ENCODE assay signal across 20 mouse cellular contexts in genomic region chr6:92842000-92842399, GRCm38 (mm10). TPM values are rescaled to one million over a fixed set of nuclear protein-coding genes. Genes with fewer than 3 reads are reported as not detected.
"Had no signal": no experiment of that assay in that cellular context is flagged by ENCODE, and none has a peak within 500 bp of the region (broad histone marks: within the 10 kb centered on the region; RNA-seq: fewer than 3 reads in every experiment).

No protein-coding gene starts in this region.

- H3K9ac ChIP-seq: limb, embryonic 15.5 days; liver, embryonic 13.5 days; liver, postnatal 0 days; lung, embryonic 15.5 days; midbrain, embryonic 13.5 days; neural tube, embryonic 15.5 days had no signal

- H3K4me1 ChIP-seq: liver, embryonic 13.5 days; megakaryocyte, embryonic 14.5 days; midbrain, embryonic 13.5 days; neural tube, embryonic 15.5 days had no signal

- H3K27ac ChIP-seq: liver, embryonic 13.5 days; lung, embryonic 15.5 days; macrophage; midbrain, embryonic 13.5 days; neural tube, embryonic 15.5 days had no signal

- H3K27me3 ChIP-seq: limb, embryonic 15.5 days; liver, embryonic 13.5 days; lung, embryonic 15.5 days; megakaryocyte, embryonic 14.5 days; midbrain, embryonic 13.5 days; neural tube, embryonic 15.5 days had no signal

- H3K4me3 ChIP-seq: limb, embryonic 15.5 days; liver, embryonic 13.5 days; lung, embryonic 15.5 days; megakaryocyte, embryonic 14.5 days; midbrain, embryonic 13.5 days; myocyte; neural tube, embryonic 15.5 days had no signal

- H3K4me2 ChIP-seq: limb, embryonic 15.5 days; liver, embryonic 13.5 days; lung, embryonic 15.5 days; midbrain, embryonic 13.5 days; neural tube, embryonic 15.5 days had no signal

- ATAC-seq: liver, postnatal 0 days; midbrain, embryonic 13.5 days had no signal

- H3K36me3 ChIP-seq: limb, embryonic 15.5 days; liver, embryonic 13.5 days; midbrain, embryonic 13.5 days; neural tube, embryonic 15.5 days had no signal

- DNase-seq: kidney, adult 2 months; kidney, postnatal 10 days; layer of hippocampus, adult 9-11 months; left cerebral cortex, postnatal 4 days; liver, embryonic 13.5 days; liver, postnatal 0 days; lung, postnatal 14 days; right cerebral cortex, postnatal 4 days; spleen, adult 18-20 months; thymus, adult 18-20 months; thymus, postnatal 14 days had no signal

- H3K9me3 ChIP-seq: limb, embryonic 15.5 days; liver, embryonic 13.5 days; lung, embryonic 15.5 days; midbrain, embryonic 13.5 days; neural tube, embryonic 15.5 days had no signal

RNA-seq across cellular contexts. Expression of gene A730049H05Rik, which starts 25.7 kb away (rescaled TPM):
- polyA plus RNA-seq: liver, postnatal 0 days; macrophage; neural tube, embryonic 11.5 days had no signal

RNA-seq across cellular contexts. Expression of gene Gm15737, which starts 27.2 kb away (rescaled TPM):
- total RNA-seq: layer of hippocampus, adult 18-20 months; left cerebral cortex, postnatal 4 days had no signal
- polyA plus RNA-seq: kidney, adult 2 months; liver, embryonic 13.5 days; liver, postnatal 0 days; macrophage; midbrain, embryonic 13.5 days; myocyte; neural tube, embryonic 11.5 days; neural tube, embryonic 15.5 days had no signal
